Mouse (Mus musculus): Measurements from ENCODE around the gene 1110017D15Rik.

DNA sequence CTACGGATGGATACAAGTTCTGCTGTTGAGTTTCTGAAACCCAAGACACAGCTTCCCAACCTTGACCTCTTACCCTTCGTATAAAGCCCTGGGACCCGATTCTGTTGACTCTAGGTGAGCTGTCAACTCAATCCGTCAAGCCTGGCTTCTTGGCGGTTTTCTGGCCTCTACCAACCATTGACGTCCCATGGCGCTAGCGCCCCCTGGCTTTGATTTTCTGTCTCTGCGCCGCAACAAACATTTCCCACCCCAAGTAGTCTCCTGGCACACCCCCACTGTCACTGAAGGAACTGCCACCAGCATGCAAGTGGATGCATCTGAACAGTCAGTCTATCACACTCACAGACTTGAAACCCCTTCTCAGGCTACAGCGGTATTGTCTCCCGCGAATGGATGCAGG, 11.0 kb downstream of the 1110017D15Rik start:
- peak; percentile 23; the same call in 1 of the 2 replicates for TF ChIP-seq CTCF (IDR thresholded peaks at IDR 0.05; ENCODE audit: borderline replicate concordance, control insufficient read depth, extremely low read depth, insufficient read depth, low read length, poor library complexity)
- no peak for TF ChIP-seq POLR2A (IDR thresholded peaks at IDR 0.05; ENCODE audit: control insufficient read depth, extremely low read depth, insufficient read depth, low read length, poor library complexity)

All from thymus, adult 2 months (tissue).